Mouse (Mus musculus): ENCODE results near the gene Dyrk1a. TPM values are rescaled to one million over a fixed set of nuclear protein-coding genes. Genes with fewer than 3 reads are reported as not detected.

Dyrk1a gene
- polyA plus RNA-seq, 1 experiment: 16.0 TPM

- Histone ChIP-seq H3K4me3 (ENCODE audit: insufficient read depth, low read depth, low read length) (no peak overlapping the region), H3K27ac (replicated peaks; ENCODE audit: low read depth, low read length) (no peak overlapping the region), H3K4me1 (ENCODE audit: control insufficient read depth, insufficient read depth, insufficient read length, low read length) (peaks cover 23% of the 10 kb centered on the region)
Measured at GRCm38 (mm10) chr16:94596633-94597032, 26.8 kb downstream of the Dyrk1a start.

- peaks cover 25% of the 10 kb centered on the region for H3K4me1 ChIP-seq (ENCODE audit: control insufficient read depth, insufficient read depth, insufficient read length, low read length)
- H3K27ac ChIP-seq (replicated peaks; ENCODE audit: low read depth, low read length): no peak overlapping the region
- no peak overlapping the region for H3K4me3 ChIP-seq (ENCODE audit: insufficient read depth, low read depth, low read length)
Measured at GRCm38 (mm10) chr16:94597640-94598039, 27.8 kb downstream of the Dyrk1a start.

DNA sequence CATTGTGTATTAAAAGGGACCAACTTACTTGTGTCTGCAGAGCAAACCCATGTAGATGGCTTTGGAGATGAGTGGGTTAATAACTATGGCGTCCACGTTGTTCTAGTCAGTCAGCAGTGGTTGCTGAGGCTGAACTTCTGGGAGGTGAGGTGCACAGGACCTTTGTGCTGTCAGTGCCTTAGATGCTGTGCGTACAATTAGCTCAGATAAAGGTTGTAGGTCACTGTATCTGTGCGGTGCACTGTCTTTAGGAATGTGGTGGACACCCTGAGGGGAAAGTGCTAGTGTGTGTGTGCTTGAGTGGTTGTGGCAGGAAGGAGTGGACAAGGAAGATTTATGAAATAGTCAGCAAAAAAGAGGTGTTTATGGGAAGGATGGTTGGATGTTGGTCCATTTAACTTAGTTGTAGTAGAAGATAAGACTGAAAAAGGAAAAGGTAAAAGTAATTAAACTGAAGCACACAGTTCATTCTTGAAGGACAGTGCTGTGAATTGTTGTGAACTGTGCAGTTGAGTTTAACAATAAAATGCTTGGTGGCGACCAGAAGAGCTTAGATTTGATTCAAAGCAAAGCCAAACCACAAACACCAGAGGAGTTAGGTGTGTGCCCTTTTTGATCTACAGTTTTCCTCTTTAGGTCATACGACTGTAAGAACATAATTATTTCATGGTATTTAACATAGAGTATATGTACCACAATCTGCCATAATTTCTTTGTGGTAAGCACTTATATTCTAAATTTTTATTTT is 30.3 kb downstream of the Dyrk1a start:
- Histone ChIP-seq H3K27ac (replicated peaks; ENCODE audit: low read depth, low read length) (no peak overlapping the region; the same call in 1 of the 2 replicates), H3K4me3 (ENCODE audit: insufficient read depth, low read depth, low read length) (no peak overlapping the region), H3K4me1 (ENCODE audit: control insufficient read depth, insufficient read depth, insufficient read length, low read length) (peaks cover 30% of the 10 kb centered on the region)

DNA sequence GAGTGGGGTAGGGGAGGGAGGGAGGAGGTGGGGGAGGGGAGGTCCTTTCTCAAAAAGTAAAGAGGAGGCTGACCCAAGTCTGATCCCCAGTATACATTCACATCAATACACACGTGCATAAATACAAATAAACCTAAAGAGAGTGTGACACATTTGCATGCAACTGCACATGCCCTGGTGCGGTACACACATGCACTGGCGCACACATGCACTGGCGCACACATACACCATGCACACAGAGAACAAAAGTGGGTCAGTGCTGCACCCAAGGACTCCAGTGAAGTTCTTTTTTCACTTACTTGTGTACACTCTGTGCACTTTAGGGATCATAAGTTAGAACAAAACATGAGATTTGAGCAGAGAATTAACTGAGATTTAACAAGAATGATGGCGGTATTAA is 31.3 kb downstream of the Dyrk1a start:
- no peak overlapping the region for H3K27ac ChIP-seq (replicated peaks; ENCODE audit: low read depth, low read length)
- H3K4me3 ChIP-seq (ENCODE audit: insufficient read depth, low read depth, low read length): no peak overlapping the region
- H3K4me1 ChIP-seq (ENCODE audit: control insufficient read depth, insufficient read depth, insufficient read length, low read length): peaks cover 29% of the 10 kb centered on the region

GRCm38 (mm10) chr16:94601540-94601953 is 31.7 kb downstream of the Dyrk1a start:
- peaks cover 29% of the 10 kb centered on the region for H3K4me1 ChIP-seq (ENCODE audit: control insufficient read depth, insufficient read depth, insufficient read length, low read length)
- H3K4me3 ChIP-seq (ENCODE audit: insufficient read depth, low read depth, low read length): no peak overlapping the region
- no peak overlapping the region for H3K27ac ChIP-seq (replicated peaks; ENCODE audit: low read depth, low read length)

DNA sequence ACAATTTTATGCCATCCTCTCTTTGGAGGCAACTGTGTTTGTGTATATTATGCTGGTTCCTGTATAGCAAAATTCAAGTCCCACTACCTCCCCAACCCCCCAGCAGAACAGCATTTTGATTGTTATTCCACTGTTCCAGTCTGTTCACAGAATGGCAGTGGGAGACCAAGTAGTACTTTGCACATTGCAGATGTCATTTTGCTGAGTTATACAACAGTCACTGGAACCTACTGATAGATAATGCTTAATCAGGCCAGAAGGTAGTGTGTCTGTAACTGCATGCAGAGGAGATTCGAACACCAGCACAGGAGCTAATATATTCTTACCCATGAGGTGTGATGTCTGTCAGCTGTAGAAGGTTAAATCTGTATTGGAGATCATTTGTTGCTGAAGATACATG is 32.4 kb downstream of the Dyrk1a start:
- peaks cover 29% of the 10 kb centered on the region for H3K4me1 ChIP-seq (ENCODE audit: control insufficient read depth, insufficient read depth, insufficient read length, low read length)

GRCm38 (mm10) chr16:94602730-94603129 is 32.9 kb downstream of the Dyrk1a start:
- Histone ChIP-seq H3K4me3 (ENCODE audit: insufficient read depth, low read depth, low read length) (no peak overlapping the region), H3K4me1 (ENCODE audit: control insufficient read depth, insufficient read depth, insufficient read length, low read length) (peaks cover 32% of the 10 kb centered on the region), H3K27ac (replicated peaks; ENCODE audit: low read depth, low read length) (0 out of 2 replicates have a peak overlapping the region, but pooled peaks have one; percentile 10)

More for the DNA sequence above, 32.4 kb downstream of the Dyrk1a start:
- Histone ChIP-seq H3K27ac (replicated peaks; ENCODE audit: low read depth, low read length) (no peak overlapping the region), H3K4me3 (ENCODE audit: insufficient read depth, low read depth, low read length) (no peak overlapping the region)

DNA sequence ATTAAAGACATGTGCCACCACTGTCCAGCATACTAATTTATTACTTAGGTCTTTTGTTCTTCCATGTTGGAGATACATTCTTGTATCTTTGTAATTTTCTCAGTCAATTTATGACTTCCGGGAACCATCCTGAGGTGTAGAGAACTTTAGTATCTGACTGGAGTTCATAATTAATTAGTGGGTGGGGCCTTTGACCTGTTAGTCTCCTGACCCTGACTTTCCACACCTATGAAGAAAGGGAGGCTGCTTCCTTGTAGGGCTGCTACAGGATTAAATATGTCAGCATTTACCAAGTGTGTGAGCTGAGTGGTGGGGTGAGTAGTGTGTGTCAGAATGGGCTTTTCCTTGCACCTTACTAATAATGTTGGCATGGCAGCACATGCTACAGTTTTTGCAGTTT is 36.4 kb downstream of the Dyrk1a start:
- H3K4me3 ChIP-seq (ENCODE audit: insufficient read depth, low read depth, low read length): no peak overlapping the region

DNA sequence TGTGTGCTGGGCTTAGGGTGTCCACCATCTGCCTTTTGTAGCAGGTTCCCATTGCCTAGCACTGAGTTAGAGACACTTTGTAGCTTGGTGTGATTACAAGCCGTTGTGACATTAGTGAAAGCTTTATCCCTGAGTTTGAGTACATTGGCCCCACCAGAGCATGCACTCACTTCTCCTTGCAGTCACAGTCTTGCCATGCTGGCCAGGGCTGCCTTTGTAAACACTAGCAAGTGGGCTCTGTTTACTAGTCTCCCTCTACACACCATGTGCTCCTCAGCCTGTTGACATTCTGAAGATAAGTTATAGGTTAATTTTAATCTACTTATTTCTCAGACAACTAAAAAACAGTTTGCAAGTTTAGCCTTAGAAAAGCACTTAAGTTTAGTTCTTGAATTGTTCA is 37.7 kb downstream of the Dyrk1a start:
- no peak overlapping the region for H3K27ac ChIP-seq (replicated peaks; ENCODE audit: low read depth, low read length)
- H3K4me1 ChIP-seq (ENCODE audit: control insufficient read depth, insufficient read depth, insufficient read length, low read length): peaks cover 19% of the 10 kb centered on the region
- H3K4me3 ChIP-seq (ENCODE audit: insufficient read depth, low read depth, low read length): no peak overlapping the region

More for the DNA sequence above, 36.4 kb downstream of the Dyrk1a start:
- H3K4me1 ChIP-seq (ENCODE audit: control insufficient read depth, insufficient read depth, insufficient read length, low read length): peaks cover 20% of the 10 kb centered on the region
- no peak overlapping the region for H3K27ac ChIP-seq (replicated peaks; ENCODE audit: low read depth, low read length)

DNA sequence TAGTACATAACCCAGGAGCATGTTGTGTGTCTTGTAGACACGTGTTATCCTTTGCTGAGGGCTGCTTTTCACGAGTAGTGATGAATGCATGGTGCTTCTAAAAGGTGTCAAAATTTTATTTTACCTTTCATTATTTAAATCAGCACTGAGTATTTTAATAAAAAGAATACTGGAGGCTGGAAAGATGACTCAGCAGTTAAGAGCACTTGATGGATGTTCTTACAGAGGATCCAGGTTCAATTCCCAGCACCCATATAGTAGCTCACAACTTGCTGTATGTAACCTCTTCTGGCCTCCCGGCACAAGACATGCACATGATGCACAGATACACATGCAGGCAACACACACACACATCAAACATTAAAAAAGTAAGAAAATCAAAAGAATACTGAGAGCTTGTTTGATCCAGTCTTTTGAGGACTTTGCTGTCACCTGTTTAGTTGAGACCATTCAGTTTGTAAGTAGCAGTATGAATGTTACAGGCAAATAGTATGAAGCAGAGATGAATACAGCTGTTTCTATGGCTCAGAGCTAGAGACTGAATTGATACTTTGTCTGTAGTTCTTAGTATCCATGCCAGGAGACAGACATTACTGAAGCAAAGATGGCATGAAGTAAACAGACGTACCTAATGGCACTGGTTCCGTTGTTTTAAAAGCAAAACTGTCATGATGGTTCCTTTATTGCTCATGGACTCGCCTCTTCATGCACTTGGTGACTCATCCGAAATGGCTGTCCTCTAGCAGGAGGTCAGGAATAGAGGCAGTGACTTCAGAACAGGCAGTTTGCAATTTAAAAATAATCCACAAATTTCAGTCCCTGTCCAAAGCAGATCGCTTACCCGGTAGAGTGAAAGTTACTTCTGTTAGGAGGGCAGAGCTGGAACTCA is 39.1 kb downstream of the Dyrk1a start:
- Histone ChIP-seq H3K27ac (replicated peaks; ENCODE audit: low read depth, low read length) (no peak overlapping the region), H3K4me1 (ENCODE audit: control insufficient read depth, insufficient read depth, insufficient read length, low read length) (peaks cover 14% of the 10 kb centered on the region), H3K4me3 (ENCODE audit: insufficient read depth, low read depth, low read length) (no peak overlapping the region)

DNA sequence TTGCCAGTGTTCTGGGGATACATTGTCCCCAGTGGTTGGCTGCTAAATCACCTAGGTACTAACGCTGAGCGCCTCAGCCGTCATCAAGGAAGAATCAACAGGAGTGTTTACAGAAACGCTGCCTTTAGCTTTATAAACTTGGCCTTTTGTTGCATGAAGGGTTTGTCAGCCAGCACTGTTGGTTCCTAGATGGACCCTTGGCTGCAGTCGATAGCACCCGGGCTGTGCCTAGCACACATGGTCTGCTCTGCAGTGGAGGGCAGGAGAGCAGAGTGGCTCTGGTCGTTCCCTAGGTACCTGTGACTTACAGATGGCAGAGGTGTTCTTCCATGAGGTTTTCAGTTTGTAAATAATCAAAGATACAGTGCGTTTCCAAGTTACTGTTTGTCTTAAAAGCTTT is 42.8 kb downstream of the Dyrk1a start:
- no peak overlapping the region for H3K4me3 ChIP-seq (ENCODE audit: insufficient read depth, low read depth, low read length)
- H3K27ac ChIP-seq (replicated peaks; ENCODE audit: low read depth, low read length): no peak overlapping the region
- peaks cover 7% of the 10 kb centered on the region for H3K4me1 ChIP-seq (ENCODE audit: control insufficient read depth, insufficient read depth, insufficient read length, low read length)

DNA sequence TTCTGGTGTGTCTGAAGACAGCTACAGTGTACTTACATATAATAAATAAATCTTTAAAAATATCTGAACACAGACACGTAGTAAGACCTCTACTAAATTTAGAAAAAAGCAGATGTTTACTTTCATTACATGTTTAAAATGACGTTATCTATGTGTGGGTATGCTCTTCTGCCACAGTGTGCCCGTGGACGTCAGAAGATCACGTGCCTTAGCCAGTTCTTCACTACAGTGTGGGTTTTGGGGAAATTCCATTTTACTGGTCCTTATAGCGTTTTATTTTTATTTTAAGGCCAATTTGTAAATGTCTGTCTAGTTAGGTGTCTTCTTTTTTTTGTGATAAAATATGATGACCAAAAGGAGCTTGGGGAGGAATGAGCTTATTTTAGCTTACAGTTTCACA is 47.4 kb downstream of the Dyrk1a start:
- Histone ChIP-seq H3K4me3 (ENCODE audit: insufficient read depth, low read depth, low read length) (no peak overlapping the region), H3K4me1 (ENCODE audit: control insufficient read depth, insufficient read depth, insufficient read length, low read length) (peaks cover 4% of the 10 kb centered on the region), H3K27ac (replicated peaks; ENCODE audit: low read depth, low read length) (no peak overlapping the region)

DNA sequence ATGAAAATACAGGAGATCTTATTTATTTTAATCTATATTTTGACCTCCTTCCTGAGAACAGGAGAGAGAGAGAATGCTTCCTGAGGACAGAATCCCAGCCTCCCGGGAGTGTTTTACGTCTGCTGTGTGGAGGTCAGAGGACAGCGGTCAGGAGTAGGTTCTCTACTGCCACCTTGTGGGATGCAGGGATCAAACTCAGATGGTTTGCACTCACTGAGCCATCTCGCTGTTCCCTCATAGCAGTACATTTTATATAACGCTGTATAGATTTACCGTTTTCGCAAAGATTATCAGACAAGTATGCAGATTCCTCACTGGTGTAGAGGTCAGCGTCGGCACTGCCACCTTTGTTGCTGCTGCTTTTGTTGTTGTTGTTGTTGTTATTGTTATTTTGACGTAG is 48.7 kb downstream of the Dyrk1a start:
- H3K27ac ChIP-seq (replicated peaks; ENCODE audit: low read depth, low read length): no peak overlapping the region
- no peaks in the 10 kb centered on the region; the same call in none of the 2 replicates for H3K4me1 ChIP-seq (ENCODE audit: control insufficient read depth, insufficient read depth, insufficient read length, low read length)
- H3K4me3 ChIP-seq (ENCODE audit: insufficient read depth, low read depth, low read length): no peak overlapping the region

DNA sequence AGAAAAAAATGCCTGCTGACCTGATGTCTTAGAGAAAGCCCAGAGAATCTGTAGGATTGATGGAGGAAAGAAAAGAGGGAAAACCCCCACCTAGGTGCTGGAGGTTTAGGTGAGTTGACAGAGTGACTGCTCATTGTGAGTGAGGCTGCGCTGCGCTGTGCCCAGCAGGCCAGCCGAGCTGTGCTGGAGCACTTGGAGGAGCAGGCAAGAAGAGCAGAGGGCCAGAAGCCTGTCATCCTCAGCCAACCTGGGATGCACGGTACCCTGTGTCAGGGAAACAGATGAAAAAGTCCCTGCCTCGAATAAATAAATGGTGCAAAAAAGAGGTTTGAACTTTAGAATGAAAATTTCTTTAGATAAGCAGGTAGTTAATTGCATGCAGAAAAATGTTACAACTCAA is 49.5 kb downstream of the Dyrk1a start:
- no peak overlapping the region for H3K27ac ChIP-seq (replicated peaks; ENCODE audit: low read depth, low read length)

DNA sequence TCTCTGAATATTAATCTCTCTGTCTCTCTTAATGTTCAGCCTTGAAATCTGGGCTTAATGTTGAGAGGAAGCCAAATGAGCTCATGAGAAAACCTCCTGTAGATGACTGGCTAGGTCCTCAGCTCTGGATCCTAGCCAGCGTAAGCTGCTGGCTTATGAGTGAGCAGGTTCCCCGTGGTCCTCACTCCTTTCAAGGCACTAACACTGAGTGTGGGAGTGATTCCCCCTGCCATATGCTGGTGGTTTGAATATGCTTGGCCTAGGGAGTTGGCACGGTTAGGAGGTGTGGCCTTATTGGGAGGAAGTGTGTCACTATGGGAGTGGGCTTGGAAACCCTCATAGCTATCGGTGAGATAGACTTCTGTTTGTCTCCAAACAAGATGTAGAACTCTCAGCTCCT is 55.1 kb downstream of the Dyrk1a start:
- Histone ChIP-seq H3K4me3 (ENCODE audit: insufficient read depth, low read depth, low read length) (no peak overlapping the region), H3K4me1 (ENCODE audit: control insufficient read depth, insufficient read depth, insufficient read length, low read length) (peaks cover 12% of the 10 kb centered on the region), H3K27ac (replicated peaks; ENCODE audit: low read depth, low read length) (no peak overlapping the region)

More for the DNA sequence above, 49.5 kb downstream of the Dyrk1a start:
- no peak overlapping the region for H3K4me3 ChIP-seq (ENCODE audit: insufficient read depth, low read depth, low read length)
- H3K4me1 ChIP-seq (ENCODE audit: control insufficient read depth, insufficient read depth, insufficient read length, low read length): no peaks in the 10 kb centered on the region; the same call in 1 of the 2 replicates

Measured in brown adipose tissue, adult 24 weeks (tissue).